Mouse (Mus musculus) ovary, postnatal 10 days (tissue): ENCODE results near the gene Atp1a4.

Source experiments
- DNase-seq: peaks from one replicate; pipeline ENCODE4 v3.0.0; 2022; ENCODE audit warnings: low spot score

Atp1a4 gene

DNA sequence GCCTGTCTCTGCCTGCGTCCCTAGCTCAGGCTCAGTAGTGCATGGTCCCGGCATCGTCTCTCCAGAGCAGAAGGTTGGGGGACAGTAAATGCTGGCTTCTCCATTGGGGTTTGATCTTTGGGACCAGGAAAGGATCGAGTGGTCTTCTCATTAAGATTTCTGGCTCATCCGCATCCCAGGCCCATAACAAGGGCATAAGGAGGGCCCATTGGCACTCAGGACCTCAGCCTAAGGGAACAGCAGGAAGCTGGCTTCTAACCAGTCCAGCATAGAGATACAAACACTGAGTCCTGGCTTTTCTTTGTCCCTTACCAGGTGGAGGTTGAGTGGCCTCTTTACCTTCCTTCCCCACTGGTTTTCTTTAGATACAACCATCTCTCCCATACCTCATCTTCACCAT lies 60.4 kb downstream of the Atp1a4 start:
- no peak for DNase-seq

DNA sequence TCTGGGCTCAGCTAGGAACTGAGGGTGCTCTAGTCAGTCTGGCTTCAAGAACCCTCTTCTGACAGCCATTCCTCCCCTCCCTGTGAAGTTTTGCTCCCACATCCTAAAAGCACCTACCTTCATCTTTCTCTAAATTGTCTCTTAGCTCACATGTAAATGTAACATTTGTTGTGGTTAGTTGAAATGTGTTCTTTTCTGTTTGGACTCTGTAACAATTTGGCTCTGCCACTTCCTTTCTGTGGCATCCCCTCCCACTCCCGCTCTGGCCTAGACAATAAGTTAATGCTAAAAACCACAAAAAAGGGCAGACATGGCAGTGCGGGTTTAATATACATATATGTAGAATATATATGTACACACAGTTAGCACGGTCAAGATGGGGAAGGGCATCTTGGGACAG lies 61.1 kb downstream of the Atp1a4 start:
- DNase-seq: no peak

DNA sequence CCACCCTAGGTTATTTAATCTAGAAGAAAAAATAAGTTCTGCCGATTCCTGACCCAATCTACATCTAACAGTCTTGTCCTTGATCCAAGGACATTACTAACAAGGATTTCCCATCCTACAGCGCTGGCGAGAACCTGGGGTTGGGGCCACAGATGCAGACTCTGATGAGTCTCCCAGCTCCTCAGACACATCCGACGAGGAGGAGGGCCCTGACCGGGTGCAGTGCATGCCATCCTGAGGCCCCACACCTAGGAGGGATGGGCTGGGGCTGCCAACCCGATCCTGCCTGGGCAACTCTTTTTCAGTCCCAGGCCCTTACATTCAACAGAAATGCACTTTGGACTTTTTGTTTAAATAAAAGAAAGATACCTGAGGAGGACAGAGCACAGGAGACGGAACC lies 63.8 kb downstream of the Atp1a4 start:
- no peak for DNase-seq

DNA sequence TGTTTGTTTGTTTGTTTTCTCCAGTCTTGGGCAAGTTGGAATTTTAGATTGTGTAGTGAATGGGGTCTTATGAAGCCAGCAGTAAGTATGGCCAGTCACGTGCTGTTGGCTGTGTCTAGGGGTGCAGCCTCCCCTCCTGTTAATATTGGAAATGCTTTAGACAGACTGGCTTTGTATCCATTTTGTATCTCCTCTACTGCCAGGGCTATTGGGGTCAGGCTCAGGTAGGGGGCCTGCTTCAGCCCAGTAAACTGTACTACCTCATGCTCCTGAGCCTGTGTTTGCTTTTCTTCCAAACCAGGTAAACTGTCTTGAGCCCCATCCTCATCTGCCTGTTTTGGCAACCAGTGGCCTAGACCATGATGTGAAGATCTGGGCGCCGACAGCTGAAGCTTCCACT lies 66.0 kb downstream of the Atp1a4 start:
- no peak for DNase-seq

DNA sequence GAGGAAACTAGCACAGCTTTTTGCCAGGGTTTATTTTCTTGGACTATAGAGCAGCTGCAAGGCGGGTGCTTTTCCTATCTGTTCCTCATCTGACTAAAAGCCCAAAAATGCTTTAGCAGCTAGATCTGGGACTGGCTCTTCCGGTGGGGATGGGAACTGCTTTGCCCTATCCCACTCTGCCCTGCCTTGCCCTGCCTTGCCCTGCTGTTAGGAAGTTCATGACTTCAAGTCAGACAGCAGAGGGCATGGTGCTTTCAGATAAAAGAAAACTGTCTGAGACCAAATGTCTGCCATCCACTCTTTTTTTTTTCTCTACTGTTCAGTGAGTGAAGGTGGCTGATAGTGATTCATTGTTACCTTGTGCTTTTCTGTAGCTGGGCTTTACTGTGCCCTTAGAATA lies 66.6 kb downstream of the Atp1a4 start:
- no peak for DNase-seq

DNA sequence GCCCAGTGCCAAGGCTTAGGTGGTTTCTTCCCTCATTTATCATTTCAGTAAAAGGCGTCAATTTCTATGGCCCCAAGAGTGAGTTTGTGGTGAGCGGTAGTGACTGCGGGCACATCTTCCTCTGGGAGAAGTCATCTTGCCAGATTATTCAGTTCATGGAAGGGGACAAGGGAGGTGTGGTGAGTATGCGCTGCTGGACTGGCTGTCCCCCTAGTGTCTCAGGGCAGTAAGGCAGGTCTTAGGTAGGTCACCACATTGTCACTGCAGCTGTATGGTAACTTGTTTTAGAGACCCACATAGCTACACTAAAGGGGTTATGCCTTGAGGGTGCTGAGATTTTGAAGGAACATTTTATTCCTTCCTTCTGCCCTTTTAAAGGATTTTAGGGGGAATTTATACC lies 69.3 kb downstream of the Atp1a4 start:
- DNase-seq: no peak

DNA sequence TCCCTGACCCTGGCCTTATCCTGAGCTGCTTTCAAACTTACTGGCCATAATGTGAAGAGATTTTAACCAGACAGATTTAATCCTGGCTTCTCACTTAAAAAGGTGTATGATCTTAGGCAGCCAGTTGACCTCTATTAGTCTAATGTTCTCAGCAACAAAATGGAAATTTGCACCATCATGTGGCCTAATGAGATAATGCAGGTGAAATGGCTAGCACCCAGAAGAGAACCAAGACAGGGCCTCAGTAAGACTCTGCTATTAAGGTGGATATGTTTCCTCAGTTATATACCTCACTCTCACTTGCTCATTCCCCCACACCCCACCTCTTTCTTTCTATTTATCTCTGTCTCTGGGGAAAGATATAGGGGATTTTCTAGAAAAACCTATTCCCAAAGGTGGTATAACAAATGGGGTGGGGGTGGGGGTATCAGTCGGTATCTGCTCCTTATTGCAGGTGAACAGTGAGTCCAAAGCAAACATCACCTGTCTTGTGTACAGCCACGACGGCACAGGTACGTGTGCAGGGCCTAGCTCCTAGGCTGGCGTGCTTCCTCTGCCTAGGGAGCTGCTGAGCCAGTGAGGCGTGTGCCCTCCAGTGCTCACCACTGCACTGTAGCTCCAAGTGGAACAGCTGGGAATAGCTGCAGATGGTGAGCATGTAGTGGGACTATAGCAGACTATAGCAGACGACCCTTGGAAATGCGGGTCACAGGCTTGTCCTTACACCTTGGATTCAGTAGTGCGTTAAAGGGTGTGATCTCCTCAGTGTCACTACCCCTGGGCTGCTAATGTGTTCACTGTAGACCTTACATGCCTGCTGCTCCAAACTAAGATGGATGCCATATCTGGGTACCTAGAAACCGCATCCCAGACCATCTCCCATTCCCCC lies 71.6 kb downstream of the Atp1a4 start:
- DNase-seq: no peak

DNA sequence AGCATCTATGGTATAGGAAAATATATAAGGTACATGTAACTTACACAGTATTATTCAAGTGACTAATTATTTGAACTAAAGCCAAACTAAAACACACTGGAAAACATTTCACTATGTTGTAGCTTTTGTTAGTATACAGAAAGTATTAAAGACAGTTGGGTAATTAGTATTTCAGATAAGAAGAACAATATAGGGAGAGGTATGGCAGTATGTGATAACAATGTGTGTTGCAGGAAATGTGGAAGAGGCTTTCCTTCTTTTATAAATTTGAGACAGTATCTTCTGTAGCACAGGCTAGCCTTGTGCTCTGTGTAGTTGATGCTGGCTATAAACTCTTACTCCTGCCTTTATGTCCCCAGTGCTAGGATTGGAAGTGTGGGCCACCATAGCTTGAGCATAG lies 74.3 kb downstream of the Atp1a4 start:
- DNase-seq: no peak

DNA sequence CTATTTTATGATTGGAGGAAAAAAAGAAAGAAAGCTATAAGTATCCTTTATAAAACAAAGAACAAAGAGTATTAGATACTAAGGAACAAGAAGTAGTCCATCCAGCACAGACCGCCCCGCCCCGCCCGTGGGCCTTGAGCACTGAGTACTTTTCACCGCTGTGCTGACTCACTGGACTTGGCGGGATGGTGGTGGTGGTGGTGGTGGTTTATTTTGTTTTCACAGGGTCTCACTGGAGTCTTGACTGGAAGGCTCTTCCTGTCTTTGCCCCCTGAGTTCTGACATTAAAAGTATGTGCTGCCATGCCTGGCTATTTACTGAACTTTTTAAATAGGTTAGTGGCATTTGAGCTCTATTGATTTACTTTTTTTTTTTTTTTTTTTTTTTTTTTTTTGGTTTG lies 75.2 kb downstream of the Atp1a4 start:
- no peak for DNase-seq

DNA sequence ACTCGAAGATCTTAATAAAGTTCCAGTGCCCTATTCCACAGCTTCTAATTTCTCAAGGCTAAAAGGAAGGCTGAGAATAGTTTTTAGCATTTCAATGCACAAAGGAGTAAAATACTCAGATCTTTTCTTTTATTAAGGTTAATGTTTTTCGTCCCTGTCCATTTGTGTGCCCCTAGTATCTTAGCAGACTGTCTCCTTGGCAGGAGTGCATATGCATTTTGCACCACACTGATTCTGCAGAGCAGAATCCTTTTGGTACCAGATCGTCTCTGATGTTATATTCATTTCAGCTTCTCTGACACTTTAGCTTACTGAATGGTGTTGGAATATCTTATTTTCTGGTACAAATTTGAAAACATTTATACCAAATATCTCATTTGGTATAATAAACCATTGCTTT lies 76.4 kb downstream of the Atp1a4 start:
- no peak for DNase-seq

DNA sequence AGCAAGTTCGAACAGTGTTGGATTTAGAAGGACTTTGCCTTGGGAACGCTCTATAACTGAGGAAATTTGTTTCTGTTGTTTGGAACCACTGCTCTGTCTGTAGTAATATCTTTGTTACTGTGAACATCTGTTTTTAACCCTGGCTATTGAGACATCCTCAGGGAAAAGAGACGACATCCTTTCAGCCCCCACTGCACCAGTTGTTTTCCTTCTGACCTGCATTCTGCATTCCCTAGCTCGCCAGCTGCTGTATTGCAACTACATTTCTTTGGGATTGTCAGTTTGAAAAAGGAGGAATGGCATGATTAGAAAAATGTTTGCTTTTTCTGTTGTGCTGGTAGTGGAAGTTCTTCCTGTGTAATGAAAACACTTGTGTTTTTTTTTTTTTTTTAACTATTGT lies 77.3 kb downstream of the Atp1a4 start:
- DNase-seq: no peak

DNA sequence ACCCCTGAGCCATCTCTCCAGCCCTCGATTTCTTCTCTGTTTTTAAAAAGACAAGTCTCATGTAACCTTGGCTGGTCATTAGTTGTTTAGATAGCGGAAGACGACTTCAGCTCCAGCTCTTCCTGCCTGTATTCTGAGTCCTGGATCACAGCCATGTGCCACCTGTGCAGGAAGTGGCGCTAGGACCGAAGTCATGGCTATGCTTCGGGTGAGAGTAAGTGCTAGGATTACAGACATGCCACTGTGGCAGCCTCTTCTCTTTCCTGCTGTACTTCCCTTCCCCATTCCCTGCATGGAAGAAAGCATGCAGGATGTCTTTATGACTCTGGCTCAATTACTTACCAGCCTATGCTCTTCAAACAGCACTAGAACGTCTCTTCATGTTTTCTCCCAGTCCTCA lies 79.1 kb downstream of the Atp1a4 start:
- DNase-seq: no peak

DNA sequence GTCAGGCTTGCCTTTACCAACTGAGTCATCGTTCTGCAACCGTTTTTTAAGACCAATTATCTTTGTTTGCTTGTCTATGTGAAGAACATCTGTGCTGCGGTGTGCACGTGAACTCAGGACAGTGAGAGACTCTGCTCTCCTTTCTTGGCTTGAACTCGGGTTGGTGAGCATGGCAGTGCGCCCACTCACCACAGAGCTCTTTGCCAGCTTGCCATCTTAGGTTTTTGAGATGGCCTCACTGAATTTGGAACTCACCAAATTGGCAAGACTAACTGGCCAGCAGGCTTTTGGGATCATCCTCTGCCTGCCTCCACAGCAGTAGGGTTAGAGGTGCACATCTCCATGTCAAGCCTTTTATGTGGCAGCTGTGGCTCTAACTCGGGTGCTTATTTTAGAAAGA lies 80.4 kb downstream of the Atp1a4 start:
- no peak for DNase-seq
